Mouse (Mus musculus) kidney, postnatal 4 days (tissue): ENCODE measurements around the gene Dtx2.
"Not testable (repeated sequence)": the region's sequence is repeated elsewhere in the genome, so short reads cannot be mapped to it uniquely, and the experiment has no call there.

Source experiments
- DNase-seq, 2 experiments: peaks; one replicate each; pipeline ENCODE4 v3.0.0; 2021; ENCODE audit warnings: mixed read lengths in 2 of 2

The Dtx2 gene

GRCm38 (mm10) chr5:136066404-136067148 is 72.0 kb downstream of the Dtx2 start:
- DNase-seq: not testable (repeated sequence)

- no peak for DNase-seq
Measured at GRCm38 (mm10) chr5:136069411-136069810, 74.8 kb downstream of the Dtx2 start.

GRCm38 (mm10) chr5:136073051-136073450 is 78.5 kb downstream of the Dtx2 start:
- DNase-seq: no peak

GRCm38 (mm10) chr5:136073526-136073925 is 78.9 kb downstream of the Dtx2 start:
- DNase-seq: no peak

GRCm38 (mm10) chr5:136075076-136075475 is 80.5 kb downstream of the Dtx2 start:
- DNase-seq: no peak

GRCm38 (mm10) chr5:136076284-136076683 is 81.7 kb downstream of the Dtx2 start:
- peak; percentile 67 to 74 for DNase-seq

- peak in 1 of 2 experiments; percentile 34 for DNase-seq
Measured at GRCm38 (mm10) chr5:136077001-136077550, 82.5 kb downstream of the Dtx2 start.

GRCm38 (mm10) chr5:136078136-136078535 is 83.5 kb downstream of the Dtx2 start:
- DNase-seq: no peak

GRCm38 (mm10) chr5:136082345-136082744 is 87.7 kb downstream of the Dtx2 start:
- DNase-seq: no peak
